Mouse (Mus musculus) lung, adult 2 months (tissue): ENCODE data around the gene Lsm12. TPM values are rescaled to one million over a fixed set of nuclear protein-coding genes. Genes with fewer than 3 reads are reported as not detected.

Experiments
- DNase-seq: peaks from one replicate; pipeline ENCODE4 v3.0.0; 2022
- H3K4me1 ChIP-seq: fragments of 200-500 bp; 2 replicates; pipeline ENCODE4 v1.6.1; 2011; ENCODE audit warnings: low read length; ENCODE audit not compliant: control insufficient read depth, insufficient read depth
- H3K4me3 ChIP-seq: fragments of 200-500 bp; replicated peaks from 2 replicates; pipeline ENCODE3; 2011; ENCODE audit warnings: low read depth, mild to moderate bottlenecking, control low read depth, low read length; ENCODE audit errors: extremely low read depth
- CTCF ChIP-seq: fragments of 200-500 bp; IDR thresholded peaks from 2 replicates; pipeline ENCODE4 v1.5.1; 2011; ENCODE audit warnings: mild to moderate bottlenecking, low read length, control low read depth; ENCODE audit not compliant: insufficient read depth
- POLR2A ChIP-seq: fragments of 200-500 bp; IDR thresholded peaks from 2 replicates; pipeline ENCODE4 v1.6.1; 2011; ENCODE audit warnings: low read depth, mild to moderate bottlenecking, control low read depth, low read length, borderline replicate concordance; ENCODE audit errors: extremely low read depth
- WGBS: fragments of 180-500 bp; shearing (Covaris S2); methylation state at CpG from one replicate; pipeline ENCODE4 v1.1.7; 2018; 5-methylcytosine and 5-hydroxymethylcytosine counted together
- polyA plus RNA-seq: library from polyadenylated mRNA; depleted of rRNA; stranded (reverse); fragments of >200 nt; gene quantifications from 2 replicates; pipeline ENCODE4 v1.2.3, GENCODE M21; 2012

Lsm12 gene
- polyA plus RNA-seq, 1 experiment: 30.6 TPM

DNA sequence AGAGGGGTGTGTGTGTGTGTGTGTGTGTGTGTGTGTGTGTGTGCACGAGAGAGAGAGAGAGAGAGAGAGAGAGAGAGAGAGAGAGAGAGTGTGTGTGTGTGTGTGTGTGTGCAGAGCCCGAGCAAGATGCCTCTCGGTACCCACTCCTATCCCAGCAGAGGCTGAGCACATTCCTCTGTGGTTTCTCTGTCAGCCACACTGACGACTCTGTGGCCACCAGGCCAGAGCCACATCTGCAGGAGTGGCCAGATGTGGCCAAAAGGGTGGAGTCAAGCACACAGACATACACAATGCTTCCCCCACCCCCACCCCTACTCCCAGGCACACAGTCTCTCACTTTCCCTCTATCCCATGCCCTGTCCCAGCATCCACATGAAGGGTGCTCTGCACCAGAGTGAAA, 23.8 kb upstream of the Lsm12 start:
- Histone ChIP-seq H3K4me3 (no peak overlapping the region), H3K4me1 (peaks cover 31% of the 10 kb centered on the region)
- no peak for TF ChIP-seq POLR2A
- TF ChIP-seq CTCF: no peak
- WGBS: 44% methylated on average over 4 of the region's 4 CpGs
- no peak for DNase-seq

DNA sequence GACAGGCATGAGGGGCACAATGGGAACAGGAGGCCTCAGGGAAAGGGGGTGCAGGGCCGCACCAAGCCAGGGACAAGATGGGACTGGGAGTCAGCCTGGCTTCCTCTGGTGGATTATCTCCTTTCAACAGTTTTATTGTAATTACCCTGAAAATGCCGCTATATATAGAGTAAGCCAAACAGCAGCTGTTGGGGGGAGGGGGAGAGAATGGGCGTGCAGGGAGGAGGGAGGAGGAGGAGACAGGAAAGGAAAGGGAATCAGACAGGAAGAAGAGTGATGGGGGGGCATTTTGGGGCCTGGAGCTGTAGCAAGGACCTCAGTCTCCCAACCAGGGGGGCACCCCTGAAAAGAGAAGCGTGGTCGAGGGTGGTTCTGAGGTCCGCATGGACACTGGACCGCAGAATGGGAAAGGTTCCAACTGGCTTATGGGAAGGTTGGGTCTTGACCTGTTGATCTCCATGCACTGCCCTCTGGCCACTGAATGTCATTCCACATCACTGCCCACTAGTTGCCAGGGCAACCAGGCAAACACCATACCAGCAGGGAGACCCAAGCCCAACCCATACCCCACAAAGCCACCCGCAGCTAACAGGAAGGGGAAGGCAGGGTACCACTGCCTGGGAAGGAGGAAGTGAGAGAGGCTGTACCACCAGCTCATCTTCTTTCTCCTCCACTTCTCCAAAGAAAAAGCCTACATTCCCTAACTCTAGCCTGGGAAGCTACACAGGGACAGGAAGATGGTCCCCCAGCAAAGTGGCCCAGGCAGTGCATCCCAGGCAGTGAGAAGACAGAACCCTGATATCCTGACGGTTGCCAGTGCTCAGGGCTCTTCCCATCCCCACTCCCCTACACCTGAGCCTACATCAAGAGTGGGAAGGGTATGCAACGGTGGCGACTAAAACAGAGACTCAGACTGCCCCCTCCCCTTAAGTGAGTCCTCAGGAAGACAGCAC, 23.0 kb upstream of the Lsm12 start:
- no peak for TF ChIP-seq POLR2A
- no peak for TF ChIP-seq CTCF
- DNase-seq: no peak
- no peak overlapping the region for H3K4me3 ChIP-seq
- WGBS: 41% methylated on average over 11 of the region's 11 CpGs
- H3K4me1 ChIP-seq: peaks cover 26% of the 10 kb centered on the region

DNA sequence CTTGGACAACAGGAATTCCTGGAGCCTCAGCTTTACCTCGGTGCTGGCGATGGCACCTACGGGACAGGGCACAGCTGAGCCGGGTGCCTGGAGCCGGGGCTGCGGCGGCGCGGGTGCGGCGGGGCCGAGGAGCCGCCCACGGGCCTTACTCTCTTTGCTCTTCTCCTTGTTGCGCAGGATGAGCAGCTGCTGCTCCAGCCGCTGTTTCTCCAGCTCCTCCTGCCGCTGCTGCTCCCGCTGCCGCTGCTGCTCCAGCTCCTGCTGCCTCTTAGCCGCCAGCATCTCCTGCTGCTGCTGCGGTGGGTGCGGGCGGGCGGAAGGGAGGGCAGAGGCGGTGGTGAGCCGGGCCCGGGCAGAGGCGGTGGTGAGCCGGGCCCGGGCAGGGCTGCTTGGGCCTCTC, 21.4 kb upstream of the Lsm12 start:
- Histone ChIP-seq H3K4me1 (peaks cover 20% of the 10 kb centered on the region), H3K4me3 (no peak overlapping the region)
- TF ChIP-seq CTCF: no peak
- no peak for TF ChIP-seq POLR2A
- WGBS: 81% methylated on average over 30 of the region's 30 CpGs
- DNase-seq: no peak

DNA sequence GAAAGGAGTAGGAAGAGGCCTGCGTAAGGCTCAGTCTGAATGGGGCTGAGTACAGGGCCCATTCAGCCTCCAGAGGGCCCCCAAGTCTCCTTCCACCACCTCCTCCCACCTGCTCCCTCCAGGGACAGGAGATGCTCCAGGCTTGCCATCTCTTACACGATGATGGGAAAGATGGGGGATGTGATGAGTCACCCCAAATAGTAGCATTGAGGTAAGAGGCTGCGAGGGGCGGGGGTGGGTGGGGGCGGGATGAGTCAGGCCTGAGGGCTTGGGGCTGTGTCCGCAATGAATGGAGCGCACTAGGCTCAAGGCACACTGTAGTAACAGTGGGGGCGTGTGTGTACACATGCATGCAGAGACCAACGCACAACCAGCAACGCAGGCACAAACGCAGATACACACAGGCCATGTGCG, 16.3 kb upstream of the Lsm12 start:
- 77% methylated on average over 12 of the region's 12 CpGs for WGBS
- no peak overlapping the region for H3K4me3 ChIP-seq
- DNase-seq: no peak
- H3K4me1 ChIP-seq: no peaks in the 10 kb centered on the region
- TF ChIP-seq POLR2A: no peak
- TF ChIP-seq CTCF: no peak

DNA sequence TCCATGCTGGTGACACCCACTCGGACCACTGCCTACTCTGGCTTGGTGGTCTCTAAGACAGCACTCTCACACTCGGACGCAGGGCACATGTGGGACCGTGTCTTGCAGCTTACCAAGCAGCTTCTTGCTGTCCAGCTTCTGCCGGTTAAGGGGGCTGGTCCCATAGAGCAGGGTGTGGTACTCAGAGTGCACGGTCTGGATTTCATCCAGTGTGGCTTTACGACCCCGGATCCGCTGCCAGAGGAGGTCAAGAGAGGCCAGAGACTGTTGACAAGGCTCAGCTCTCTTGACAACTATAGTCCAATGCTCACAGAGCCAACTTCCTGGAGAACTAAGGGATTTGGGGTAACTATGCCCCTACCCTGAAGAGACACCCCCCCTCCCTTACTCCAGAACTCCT, 14.8 kb upstream of the Lsm12 start:
- Histone ChIP-seq H3K4me1 (no peaks in the 10 kb centered on the region), H3K4me3 (no peak overlapping the region)
- DNase-seq: no peak
- 55% methylated on average over 9 of the region's 9 CpGs for WGBS
- TF ChIP-seq CTCF (no peak), POLR2A (no peak)

- 69% methylated on average over 6 of the region's 6 CpGs for WGBS
- TF ChIP-seq POLR2A: no peak
Observed at GRCm38 (mm10) chr11:102198245-102198644, 13.1 kb upstream of the Lsm12 start.

GRCm38 (mm10) chr11:102196018-102196797, 11.1 kb upstream of the Lsm12 start:
- H3K4me1 ChIP-seq: no peaks in the 10 kb centered on the region
- WGBS: 74% methylated on average over 21 of the region's 21 CpGs
- TF ChIP-seq CTCF: no peak
- TF ChIP-seq POLR2A: no peak
- no peak for DNase-seq
- H3K4me3 ChIP-seq: no peak overlapping the region

More at GRCm38 (mm10) chr11:102198245-102198644, 13.1 kb upstream of the Lsm12 start:
- no peak for DNase-seq
- H3K4me3 ChIP-seq: no peak overlapping the region
- H3K4me1 ChIP-seq: no peaks in the 10 kb centered on the region

GRCm38 (mm10) chr11:102193657-102194440, 8.8 kb upstream of the Lsm12 start:
- peaks cover 6% of the 10 kb centered on the region; the same call in 1 of the 2 replicates for H3K4me1 ChIP-seq
- WGBS: 79% methylated on average over 9 of the region's 9 CpGs
- no peak for DNase-seq
- no peak for TF ChIP-seq POLR2A
- TF ChIP-seq CTCF: no peak
- H3K4me3 ChIP-seq: no peak overlapping the region

GRCm38 (mm10) chr11:102190848-102191247, 5.8 kb upstream of the Lsm12 start:
- TF ChIP-seq CTCF: no peak
- no peak for TF ChIP-seq POLR2A
- 46% methylated on average over 4 of the region's 4 CpGs for WGBS
- H3K4me3 ChIP-seq: no peak overlapping the region
- H3K4me1 ChIP-seq: peaks cover 6% of the 10 kb centered on the region; the same call in 1 of the 2 replicates
- DNase-seq: no peak
